Mouse (Mus musculus): ENCODE results near the gene Trak2.
"Not testable (repeated sequence)": the region's sequence is repeated elsewhere in the genome, so short reads cannot be mapped to it uniquely, and the experiment has no call there.

Gene Trak2

DNA sequence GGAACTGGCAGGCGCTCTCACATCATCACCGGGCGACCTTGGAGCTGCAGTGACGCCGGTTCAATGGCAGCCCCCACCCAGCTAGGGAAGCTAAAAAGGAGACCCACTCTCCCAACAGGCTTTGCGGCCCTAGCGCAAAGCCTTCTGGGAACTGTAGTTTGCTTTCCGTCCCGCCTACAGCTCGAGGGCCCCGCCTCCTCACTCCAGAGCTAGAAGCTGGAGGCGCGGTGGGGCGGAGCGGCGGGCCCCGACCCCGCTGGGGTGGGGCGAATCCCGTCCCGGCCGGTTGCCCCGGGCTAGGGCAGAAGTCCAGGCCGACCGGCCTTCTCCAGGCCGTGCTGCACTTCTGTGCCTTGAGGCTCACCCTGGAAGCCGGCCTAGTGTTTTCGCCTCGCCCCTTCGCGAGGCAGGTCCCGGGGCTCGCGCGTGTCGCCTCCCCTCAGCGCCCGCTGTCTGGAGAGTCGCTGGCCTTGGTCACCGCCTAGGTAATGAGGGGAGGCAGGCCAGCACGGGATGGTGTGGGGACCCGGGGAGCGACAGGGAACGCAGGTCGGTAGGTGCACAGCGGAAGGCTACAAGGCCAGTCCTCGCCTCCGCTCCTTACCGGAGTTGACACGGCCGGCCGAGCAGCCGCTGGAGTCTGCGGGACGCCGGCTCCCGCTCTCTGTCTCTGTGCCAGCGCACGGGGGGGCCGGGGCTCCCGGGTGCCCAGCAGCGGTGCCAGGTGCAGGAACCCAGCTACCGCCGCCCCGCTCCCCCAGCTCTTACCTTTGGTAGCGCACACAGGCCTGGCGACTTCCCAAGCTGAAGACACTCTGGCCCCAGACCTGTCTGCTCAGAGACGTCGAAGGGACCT, at the start of gene Trak2, which contains the start of gene Stradb:
Trak2 (minus strand) TSS at position 65 of the 856 bp plus-strand sequence.
Stradb (plus strand) TSS at position 157 of the 856 bp plus-strand sequence.
- DNase-seq (ENCODE audit: extremely low read depth, low read depth, low spot score) = no peak

DNA sequence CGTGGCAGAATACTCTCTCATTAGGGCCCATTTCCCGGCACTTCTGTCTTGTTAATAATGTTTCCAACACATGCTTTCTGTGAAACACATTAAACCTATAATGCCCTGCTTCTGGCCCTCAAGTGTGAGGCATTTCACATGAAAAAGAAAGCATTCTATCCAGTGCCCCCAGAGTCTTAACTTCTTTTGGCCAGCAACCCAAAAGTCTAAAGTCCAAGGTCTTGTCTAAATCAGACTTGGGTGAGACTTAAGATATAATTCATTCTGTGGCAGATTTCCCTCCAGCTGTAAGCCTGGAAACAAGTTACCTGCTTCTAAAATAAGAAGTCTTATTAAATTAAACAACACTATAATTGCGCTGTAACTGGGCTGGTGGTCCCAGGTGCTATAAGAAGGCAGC, 48.3 kb upstream of the Trak2 start:
- no peak for DNase-seq (ENCODE audit: extremely low read depth, low read depth, low spot score)

DNA sequence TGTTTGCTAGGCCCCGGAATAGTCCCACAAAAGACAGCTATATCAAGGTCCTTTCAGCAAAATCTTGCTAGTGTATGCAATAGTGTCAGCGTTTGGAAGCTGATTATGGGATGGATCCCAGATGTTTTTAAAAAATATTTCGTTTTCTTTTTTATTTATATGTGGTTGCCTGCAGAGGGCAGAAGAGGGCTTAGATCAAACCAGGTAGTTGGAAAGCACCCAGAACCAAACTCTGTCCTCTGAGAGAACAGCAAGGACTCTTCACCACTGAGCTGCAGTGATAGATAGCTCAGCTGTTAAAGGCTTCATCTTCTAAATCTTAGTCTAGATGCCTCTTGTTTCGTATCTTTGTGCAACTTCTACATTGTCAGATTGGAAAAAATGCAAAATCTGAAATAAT, 36.0 kb upstream of the Trak2 start:
- DNase-seq (ENCODE audit: extremely low read depth, low read depth, low spot score) = peak; percentile 4

DNA sequence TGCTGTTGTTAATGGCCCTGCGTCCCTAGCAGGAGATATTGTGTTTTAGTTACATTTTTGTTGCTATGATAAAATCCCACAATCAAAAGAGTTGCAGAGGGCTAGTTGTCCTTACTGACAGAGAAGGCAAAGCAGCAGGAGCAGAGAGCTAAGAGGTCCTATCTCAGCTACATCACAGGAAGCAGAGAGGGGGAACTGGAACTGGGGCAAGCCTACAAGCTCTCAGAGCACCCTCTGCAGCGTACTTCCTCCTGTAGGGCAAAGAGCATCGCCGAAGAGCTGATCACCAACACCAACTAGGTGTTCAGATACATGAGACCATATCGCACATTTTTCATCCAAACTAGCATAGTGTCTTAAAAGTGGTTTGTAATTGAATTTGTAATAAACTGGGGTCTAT, 22.1 kb upstream of the Trak2 start:
- no peak for DNase-seq (ENCODE audit: extremely low read depth, low read depth, low spot score)

DNA sequence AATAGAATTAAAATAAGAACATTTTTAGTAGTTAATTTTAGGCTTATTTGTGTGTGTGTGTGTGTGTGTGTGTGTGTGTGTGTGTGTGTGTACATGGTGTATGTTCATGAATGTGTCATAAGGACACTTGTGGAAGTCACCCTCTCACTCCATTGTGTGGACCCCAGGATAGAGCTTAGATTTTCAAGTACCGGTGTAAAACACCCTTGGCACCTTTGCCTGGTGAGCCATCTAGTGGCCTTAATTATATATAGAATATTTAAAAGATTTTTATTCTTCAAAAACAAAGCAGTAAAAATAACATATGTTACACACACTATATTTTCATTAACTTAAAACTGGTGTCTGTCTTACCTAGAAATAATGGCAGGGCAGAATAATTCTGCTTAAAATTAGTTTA, 20.5 kb upstream of the Trak2 start:
- DNase-seq (ENCODE audit: extremely low read depth, low read depth, low spot score) = no peak

DNA sequence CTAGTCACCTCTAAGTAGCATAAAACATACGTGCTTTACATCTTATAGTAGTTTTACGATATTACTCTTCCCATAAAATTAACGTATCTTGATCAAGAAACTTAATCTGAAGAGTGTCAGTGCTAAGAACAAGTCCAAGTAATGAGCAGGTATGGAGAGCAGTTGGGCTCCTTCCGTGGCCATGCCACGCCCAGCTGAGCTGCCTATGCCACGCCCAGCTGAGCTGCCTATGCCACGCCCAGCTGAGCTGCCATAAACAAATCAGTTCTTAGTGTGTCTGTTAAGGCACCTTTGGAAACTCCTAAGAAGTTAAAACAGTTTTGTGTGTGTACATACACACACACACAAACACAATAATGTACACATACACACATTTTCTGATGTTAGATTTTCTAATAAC, 19.9 kb upstream of the Trak2 start:
- no peak for DNase-seq (ENCODE audit: extremely low read depth, low read depth, low spot score)

DNA sequence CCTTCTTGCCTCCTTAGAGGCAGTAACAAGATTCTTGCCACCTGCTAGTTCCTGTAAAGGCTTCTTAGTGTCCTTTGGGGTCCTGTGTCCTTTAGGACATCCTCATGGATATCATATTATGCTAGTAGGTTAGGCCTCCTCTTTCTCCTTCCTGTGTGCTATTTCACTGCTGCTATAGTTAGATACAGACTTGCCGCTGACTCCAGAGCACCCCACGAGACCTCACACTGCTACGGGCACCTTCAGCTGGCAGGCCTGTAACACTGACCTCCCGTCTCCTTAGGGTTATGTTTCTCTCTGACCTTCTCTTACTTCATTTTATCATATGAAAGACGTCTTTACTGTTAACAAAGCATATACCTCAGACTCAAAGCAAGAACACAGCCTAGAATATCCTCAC, 11.4 kb upstream of the Trak2 start:
- no peak for DNase-seq (ENCODE audit: extremely low read depth, low read depth, low spot score)

DNA sequence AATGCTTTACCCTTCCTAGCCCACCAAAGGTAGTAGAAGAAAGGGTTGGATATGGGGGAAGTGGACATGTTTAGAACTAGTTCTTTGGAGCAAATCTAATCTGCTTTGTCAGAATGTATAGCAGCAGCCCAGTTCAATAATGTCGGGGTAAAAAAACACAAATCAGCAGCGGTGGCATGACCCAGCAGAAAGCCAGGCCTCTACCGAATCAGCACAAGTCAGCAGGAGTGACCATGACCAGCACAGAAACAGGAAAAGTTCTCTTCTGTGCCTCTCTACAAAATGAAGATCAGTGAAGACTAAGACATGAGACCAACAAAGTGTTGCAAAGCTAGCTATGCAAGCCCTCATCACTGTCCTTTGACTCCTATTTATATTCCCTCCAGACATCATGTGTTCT, 9.0 kb upstream of the Trak2 start:
- DNase-seq (ENCODE audit: extremely low read depth, low read depth, low spot score) = no peak

DNA sequence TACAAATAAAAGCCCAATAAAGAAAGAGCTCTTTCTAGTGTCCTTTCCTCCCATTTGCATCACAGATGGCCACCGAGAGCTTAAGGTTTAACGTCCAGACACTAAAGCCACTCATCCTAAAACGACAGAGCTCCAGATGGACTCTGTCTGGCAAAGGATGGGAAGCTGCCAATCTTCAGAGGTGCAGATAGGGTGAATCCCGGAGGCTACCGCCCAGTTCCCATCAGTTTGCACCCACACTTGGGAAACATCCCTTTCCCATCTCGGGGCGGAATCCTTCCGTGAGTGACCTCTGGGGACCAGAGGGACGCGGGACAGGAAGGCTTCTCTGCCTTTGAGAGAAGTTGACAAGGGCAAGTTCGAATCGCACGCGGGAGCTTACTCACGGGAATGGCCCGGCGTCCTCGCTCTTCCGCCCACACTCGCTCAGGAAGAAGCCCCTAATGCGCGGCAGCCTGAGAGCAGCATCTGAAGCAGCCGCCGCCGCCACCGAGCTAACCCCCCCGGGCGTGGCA, 322 bp downstream of the Trak2 start:
- DNase-seq (ENCODE audit: extremely low read depth, low read depth, low spot score) = no peak

DNA sequence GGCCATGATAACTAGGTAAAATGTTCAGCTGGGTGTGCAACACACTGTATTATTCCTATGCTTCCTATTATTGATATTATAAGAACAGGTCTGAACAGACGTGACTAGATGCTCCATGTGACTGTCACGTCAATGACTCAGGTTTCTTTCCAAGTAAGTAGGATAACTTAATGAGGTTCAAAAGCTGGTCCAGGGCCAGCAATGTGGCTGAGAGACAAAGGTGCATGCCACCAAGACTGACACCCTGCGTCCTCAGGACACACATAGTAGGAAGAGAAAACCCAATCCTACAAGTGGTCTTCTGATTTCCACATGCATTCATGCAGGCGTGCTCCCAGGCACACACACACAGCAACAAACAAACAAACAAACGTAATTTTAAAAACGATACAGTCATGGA, 2.1 kb downstream of the Trak2 start:
- no peak for DNase-seq (ENCODE audit: extremely low read depth, low read depth, low spot score)

DNA sequence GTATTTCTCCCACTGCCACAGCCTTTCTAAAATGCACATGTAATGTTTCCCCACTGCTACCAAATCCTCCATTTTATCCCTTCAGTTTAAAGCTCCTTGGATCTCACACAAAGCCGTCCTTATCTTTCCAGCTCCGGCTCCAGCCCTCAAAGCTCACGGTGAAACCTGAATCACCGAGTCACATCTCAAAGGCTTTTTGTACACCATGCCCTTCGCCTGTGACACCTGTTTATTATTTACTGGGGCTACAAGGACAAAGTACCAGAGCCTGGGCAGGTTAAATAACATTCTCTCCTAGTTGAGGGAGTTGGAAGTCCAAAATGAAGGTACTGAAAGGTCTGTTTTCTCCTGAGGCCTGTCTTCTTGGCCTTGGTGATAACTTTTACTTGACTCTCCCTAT, 3.2 kb downstream of the Trak2 start:
- no peak for DNase-seq (ENCODE audit: extremely low read depth, low read depth, low spot score)

DNA sequence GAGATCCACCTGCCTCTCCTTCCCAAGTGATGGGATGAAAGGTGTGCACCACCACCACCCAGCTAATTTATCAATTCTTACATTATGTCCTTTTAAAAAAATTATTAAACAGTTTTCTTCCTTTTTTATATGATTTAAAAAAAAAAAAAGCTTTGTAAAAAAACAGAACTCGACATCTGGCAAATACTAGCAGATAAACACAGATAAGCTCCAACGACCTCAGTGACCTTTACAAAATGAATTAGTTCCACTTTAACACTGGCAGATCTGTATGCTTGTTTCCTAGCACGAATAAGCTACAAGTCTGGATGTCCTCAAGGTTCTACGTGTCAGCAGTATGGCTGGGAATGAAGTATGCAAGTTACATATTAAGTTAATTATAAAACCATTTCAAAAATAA, 5.7 kb downstream of the Trak2 start:
- DNase-seq (ENCODE audit: extremely low read depth, low read depth, low spot score) = no peak

DNA sequence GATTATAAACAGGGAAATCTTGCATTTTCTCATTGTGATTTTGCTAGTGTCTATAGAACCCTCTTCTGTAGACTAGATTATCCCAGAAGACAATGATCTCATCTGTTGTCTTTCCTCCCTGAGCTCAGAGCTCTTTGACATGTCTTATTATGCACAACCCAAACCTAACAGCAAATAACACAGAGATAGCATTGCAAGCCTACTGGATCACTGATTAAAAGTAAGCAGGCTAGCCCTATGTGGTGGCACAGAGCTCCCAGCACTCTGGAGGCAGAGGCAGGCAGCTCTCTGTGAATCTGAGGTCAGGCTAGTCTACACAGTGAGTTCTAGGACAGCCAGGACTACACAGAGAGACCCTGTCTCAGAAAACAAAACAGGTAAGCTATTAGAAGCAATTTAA, 10.4 kb downstream of the Trak2 start:
- no peak for DNase-seq (ENCODE audit: extremely low read depth, low read depth, low spot score)

DNA sequence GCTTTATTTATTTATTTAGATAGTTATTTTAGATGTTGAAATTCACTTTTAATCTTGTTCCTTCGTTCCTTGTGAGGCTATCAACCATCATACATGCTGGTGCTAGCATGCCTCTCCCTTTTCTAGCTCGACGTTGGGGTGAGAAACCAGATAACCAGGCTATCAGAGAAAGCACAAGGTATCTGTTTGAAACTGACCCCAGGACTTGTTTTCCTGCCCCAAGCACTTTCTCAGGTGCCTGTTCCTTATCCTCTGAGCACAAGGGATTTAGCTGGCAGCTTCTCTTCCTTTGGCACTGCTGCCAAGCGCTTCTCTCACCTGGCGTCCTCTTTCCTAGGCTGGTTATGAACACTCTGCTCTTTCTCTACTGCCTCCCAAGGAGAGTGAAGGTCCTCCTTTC, 10.8 kb downstream of the Trak2 start:
- DNase-seq (ENCODE audit: extremely low read depth, low read depth, low spot score) = no peak

DNA sequence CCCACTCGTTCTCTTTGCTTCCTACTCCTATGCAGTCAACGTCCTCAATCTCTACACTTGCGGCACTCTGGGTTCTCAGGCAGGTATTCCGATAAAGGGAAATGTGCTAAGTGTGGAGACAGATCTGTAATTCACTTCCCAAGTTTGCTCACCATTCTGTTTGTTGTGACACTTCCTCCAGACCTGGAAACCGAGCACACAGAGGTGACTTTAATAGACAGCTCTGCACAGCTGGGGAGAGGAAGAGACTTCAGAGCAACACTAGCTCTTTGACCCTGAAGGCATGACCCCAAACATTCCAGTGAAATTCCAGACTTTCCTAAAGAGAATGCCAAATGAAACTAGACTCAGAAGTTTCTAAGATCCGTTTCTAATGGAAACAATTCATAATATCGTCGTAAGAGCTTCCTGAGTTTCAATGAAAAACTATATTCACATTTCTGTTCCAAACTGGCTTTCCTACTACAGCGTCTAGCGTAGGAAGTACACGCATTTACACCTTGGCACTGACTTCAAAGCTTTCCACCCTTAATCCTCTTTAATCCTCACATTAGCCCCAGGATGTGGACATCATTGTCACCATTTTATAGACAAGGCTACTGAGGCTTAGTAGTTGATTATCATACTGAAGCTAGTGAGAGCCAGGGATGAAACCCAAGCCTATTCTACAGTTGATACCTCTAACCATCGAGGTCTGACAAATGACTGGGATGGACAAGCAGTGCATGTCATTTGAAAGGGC, 11.9 kb downstream of the Trak2 start:
- no peak for DNase-seq (ENCODE audit: extremely low read depth, low read depth, low spot score)

DNA sequence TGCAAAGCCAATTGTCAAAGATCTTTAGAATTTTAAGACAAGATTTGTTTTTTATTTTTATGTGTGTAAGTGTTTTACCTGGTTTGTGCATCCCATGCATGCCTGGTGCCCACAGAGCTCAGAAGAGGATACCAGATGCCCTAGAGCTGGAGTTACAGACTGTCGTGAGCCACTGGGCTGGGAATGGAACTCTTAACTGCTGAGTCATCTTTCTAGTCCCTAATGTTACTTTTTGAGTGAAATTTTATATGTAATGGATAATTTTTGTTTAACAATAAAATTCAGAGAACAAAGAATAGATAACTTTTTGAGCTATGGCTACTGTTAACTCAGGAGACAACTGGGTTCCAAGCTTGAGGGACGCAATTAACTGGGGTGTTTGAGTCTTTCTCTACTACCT, 13.5 kb downstream of the Trak2 start:
- DNase-seq (ENCODE audit: extremely low read depth, low read depth, low spot score) = no peak

DNA sequence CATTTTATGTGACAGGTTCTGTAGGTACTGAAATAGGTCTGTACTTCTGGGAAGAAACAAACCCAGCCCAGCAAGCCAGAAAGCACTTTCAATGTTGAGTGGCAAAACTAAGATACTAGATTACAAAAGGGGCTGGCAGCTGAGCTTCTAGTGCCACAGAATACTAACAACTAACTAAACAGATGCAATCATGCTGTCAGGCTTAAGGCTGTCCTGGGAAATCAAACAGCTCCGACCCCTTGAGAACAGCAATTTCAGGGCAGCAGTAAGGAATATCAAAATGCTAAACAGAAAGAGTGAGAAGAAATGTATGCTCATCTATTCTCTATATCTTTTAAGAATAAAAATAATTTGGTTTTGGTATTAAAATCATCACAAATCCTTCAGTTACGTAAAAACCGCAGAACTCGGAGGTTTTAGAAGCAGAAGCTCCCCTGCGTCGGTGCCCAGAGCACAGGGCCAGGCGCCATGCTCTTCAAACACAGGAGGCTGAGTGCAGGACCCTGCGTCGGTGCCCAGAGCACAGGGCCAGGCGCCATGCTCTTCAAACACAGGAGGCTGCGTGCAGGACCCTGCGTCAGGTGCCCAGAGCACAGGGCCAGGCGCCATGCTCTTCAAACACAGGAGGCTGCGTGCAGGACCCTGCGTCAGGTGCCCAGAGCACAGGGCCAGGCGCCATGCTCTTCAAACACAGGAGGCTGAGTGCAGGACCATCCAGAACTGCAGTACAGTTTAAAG, 14.3 kb downstream of the Trak2 start:
- DNase-seq (ENCODE audit: extremely low read depth, low read depth, low spot score) = not testable (repeated sequence)

DNA sequence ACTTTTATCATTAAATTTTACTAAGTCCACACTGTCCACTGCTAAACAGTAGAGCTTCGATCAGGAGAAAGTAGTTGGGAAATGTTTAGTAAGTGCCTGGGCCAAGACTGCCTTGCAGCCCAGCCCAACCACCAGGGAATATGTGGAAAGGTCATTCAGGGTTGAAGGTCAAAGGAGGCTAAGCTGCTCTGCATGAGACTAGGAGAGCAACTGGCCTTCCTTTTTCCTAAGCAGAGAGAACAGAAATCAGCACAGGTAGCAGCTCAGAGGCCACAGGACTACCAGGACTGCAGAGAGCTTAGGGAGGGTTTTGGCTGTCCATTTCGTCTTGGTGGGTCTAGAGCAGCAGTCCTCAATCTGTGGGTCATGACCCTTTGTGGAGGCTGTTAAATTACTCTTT, 15.3 kb downstream of the Trak2 start:
- no peak for DNase-seq (ENCODE audit: extremely low read depth, low read depth, low spot score)

DNA sequence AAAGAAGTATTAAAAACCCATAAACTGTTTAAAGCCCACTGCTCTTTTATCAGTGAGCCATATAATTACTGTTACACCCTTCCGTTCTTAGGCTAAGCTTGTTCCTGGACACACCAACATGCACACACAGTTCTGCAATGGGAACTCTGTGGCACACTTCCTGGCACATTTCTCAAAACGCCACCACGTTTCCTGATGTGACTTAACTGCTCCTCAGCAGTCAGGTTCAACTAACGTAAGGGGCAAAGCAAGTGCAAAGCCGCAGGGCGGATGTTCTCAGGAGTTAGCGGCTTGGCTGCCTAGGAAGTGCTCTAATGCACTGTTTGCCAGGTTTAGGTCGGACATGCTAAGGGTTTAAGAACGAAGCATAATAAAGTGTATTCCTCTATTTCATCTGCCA, 17.0 kb downstream of the Trak2 start:
- no peak for DNase-seq (ENCODE audit: extremely low read depth, low read depth, low spot score)

DNA sequence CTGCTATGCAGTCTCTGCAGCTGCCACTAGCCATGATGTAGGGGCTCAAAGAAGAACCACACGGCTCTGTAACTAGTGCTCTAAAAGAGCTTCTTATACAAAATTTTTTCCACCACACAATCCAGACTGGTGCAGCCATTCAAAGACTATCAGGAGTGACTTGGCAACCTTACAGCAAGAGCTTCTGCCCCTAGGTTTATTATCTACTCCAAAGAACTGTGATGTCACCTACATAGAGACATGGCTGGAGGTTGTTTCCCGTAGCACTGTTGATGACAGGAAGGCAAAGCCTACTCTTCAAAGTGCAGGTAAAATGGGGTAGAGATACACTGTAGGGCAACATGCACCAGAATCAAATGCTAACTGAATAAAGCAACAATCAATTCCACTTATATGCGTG, 17.5 kb downstream of the Trak2 start:
- no peak for DNase-seq (ENCODE audit: extremely low read depth, low read depth, low spot score)

DNA sequence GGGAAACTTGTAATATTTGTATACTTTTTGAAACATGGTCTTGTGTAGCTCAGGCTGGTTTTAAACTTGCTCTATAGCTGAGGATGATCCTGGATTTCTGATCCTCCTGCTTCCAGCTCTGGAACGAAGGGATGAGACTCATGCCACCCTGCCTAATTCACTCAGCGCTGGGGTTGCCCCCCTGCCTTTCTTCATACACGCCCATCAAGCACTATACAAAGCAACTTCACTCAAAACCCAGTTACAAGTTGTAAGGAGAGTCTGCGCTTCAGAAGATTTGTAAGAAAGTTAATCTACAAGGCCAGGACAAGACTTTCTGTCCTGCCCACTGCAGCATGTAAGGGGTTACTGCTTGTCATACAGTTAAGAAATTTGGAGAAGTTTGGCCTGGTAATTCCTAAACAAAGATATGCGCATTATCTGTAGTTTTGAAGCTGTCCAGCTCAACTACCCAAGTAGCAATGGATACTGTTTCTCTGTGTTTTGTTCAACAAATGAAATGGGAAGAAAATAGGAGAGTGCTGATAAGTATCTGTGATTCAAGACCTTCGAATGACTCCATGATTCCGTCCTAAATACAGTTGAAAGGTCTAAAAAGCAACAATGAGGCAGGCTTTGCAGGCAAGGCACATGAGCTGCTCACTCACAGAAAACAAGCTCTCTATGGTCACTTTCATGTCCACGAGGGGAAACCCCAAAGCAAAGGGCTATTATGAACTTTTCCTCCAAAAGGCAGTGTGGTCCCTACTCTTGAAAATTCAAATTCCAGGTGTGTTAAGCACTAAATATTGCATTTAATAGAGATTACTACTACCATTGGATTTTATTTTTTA, 18.4 kb downstream of the Trak2 start:
- no peak for DNase-seq (ENCODE audit: extremely low read depth, low read depth, low spot score)
